Mouse (Mus musculus) limb, embryonic 15.5 days (tissue): Measurements from ENCODE around the gene Esrrg. TPM values are rescaled to one million over a fixed set of nuclear protein-coding genes. Genes with fewer than 3 reads are reported as not detected.

Experiments
- ATAC-seq: fragments of 200-750 bp; cut with Nextera tagmentation; 2 replicates; pipeline ENCODE4 v1.8.0; 2017; ENCODE audit warnings: low read depth, moderate TSS enrichment; ENCODE audit not compliant: insufficient number of reproducible peaks, low FRiP score, low TSS enrichment
- H3K27ac ChIP-seq: fragments of 300-500 bp; sonication (generic); 2 replicates; pipeline ENCODE4 v1.5.1; 2015; ENCODE audit warnings: moderate library complexity, mild to moderate bottlenecking, inconsistent platforms
- H3K27me3 ChIP-seq: fragments of 300-500 bp; sonication (generic); 2 replicates; pipeline ENCODE4 v1.6.1; 2015; ENCODE audit warnings: inconsistent platforms
- H3K36me3 ChIP-seq: fragments of 300-500 bp; sonication (generic); 2 replicates; pipeline ENCODE4 v1.6.1; 2015; ENCODE audit warnings: inconsistent platforms
- H3K4me1 ChIP-seq: fragments of 300-500 bp; sonication (generic); 2 replicates; pipeline ENCODE4 v1.6.1; 2015; ENCODE audit warnings: inconsistent platforms
- H3K4me2 ChIP-seq: fragments of 300-500 bp; sonication (generic); 2 replicates; pipeline ENCODE4 v1.6.1; 2015; ENCODE audit warnings: mild to moderate bottlenecking, inconsistent platforms
- H3K4me3 ChIP-seq: fragments of 300-500 bp; sonication (generic); 2 replicates; pipeline ENCODE4 v1.5.1; 2015; ENCODE audit warnings: mild to moderate bottlenecking, inconsistent platforms
- H3K9ac ChIP-seq: fragments of 300-500 bp; sonication (generic); 2 replicates; pipeline ENCODE4 v1.6.1; 2015; ENCODE audit warnings: inconsistent platforms
- H3K9me3 ChIP-seq: fragments of 300-500 bp; sonication (generic); 2 replicates; pipeline ENCODE4 v1.6.1; 2016; ENCODE audit warnings: inconsistent platforms
- WGBS: fragments of 180-500 bp; shearing (Covaris S2); methylation state at CpG from one replicate; pipeline ENCODE4 v1.1.7; 2015; 5-methylcytosine and 5-hydroxymethylcytosine counted together
- polyA plus RNA-seq: library from polyadenylated mRNA; unstranded; fragments of >200 nt; fragmentation: Nextera tagmentation; extraction: Ambion mirVana; gene quantifications from 2 replicates; pipeline ENCODE4 v1.2.1, GENCODE M21; 2015

Gene Esrrg
- polyA plus RNA-seq, 1 experiment from 2014 or later: 1.8 TPM

DNA sequence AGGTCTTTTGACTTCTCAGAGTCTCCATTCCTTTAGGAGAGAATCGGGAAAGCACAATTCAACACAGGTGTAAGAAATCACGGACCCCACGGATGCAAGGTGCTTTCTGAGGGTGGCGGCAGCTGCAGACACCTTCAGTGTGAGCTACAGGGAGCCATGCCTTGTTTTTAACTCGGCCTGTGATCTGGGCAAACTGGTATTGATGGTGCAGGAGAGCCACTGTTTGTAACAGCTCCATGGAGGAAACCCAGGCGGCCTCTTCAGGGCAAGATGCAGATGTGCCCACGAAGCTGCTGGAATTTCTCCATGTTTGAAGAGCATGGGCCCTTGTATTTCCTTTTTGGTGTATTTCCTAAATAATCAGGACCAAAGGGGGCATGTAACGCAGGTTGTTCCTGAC lies 263.6 kb downstream of the Esrrg start:
- WGBS: 51% methylated on average over 8 of the region's 8 CpGs
- Histone ChIP-seq H3K9ac (no peak overlapping the region), H3K27ac (no peak overlapping the region), H3K4me2 (no peak overlapping the region), H3K4me1 (no peaks in the 10 kb centered on the region), H3K27me3 (no peaks in the 10 kb centered on the region), H3K36me3 (no peaks in the 10 kb centered on the region), H3K4me3 (no peak overlapping the region), H3K9me3 (no peaks in the 10 kb centered on the region)
- no peak for ATAC-seq

DNA sequence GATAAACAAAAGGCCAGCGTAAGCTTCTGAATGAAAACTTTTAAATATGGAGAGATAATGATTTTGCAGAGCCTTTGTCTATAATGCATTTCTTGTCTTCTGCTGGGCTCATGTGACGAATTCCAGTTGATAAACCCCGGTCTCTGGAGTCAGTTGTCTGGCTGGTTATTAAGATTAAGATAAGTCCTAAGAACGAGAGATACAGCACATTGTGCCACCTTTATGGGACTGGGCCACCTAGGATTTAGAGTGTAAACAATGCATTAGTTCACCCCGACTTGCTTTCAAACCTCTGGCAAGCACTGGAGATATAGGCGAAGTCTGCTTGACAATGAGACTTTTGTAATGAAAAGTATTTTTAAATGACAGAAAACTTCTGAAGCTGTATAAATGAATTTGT lies 264.2 kb downstream of the Esrrg start:
- no peaks in the 10 kb centered on the region for H3K9me3 ChIP-seq
- no peak overlapping the region for H3K27ac ChIP-seq
- no peak overlapping the region for H3K4me2 ChIP-seq
- no peaks in the 10 kb centered on the region for H3K36me3 ChIP-seq
- ATAC-seq: no peak
- H3K4me3 ChIP-seq: no peak overlapping the region
- no peak overlapping the region for H3K9ac ChIP-seq
- no peaks in the 10 kb centered on the region for H3K4me1 ChIP-seq
- no peaks in the 10 kb centered on the region for H3K27me3 ChIP-seq
- WGBS: 67% methylated on average over 6 of the region's 6 CpGs

DNA sequence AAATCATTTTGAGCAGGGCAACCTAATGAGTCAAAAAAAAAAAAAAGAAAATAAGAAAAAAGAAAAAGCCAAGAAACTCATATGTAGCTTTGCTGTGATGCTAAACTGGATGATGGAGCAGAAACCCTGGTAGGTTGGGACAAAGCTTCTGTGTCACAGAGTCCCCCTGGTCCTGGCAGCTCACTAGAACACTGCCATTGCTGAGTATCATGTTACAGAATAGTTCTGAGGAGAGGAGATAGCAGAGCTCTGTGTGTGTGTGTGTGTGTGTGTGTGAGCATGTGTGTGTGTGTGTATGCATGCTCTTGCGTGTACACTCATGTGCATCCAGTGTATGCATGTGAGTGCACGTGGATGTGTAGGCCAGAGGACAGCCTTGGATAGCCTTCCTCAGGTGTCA lies 265.2 kb downstream of the Esrrg start:
- ATAC-seq: no peak
- no peaks in the 10 kb centered on the region for H3K27me3 ChIP-seq
- H3K4me1 ChIP-seq: no peaks in the 10 kb centered on the region
- no peak overlapping the region for H3K4me3 ChIP-seq
- H3K4me2 ChIP-seq: no peak overlapping the region
- no peaks in the 10 kb centered on the region for H3K36me3 ChIP-seq
- H3K9me3 ChIP-seq: no peaks in the 10 kb centered on the region
- WGBS: 75% methylated on average over 2 of the region's 2 CpGs
- H3K27ac ChIP-seq: no peak overlapping the region
- H3K9ac ChIP-seq: no peak overlapping the region

DNA sequence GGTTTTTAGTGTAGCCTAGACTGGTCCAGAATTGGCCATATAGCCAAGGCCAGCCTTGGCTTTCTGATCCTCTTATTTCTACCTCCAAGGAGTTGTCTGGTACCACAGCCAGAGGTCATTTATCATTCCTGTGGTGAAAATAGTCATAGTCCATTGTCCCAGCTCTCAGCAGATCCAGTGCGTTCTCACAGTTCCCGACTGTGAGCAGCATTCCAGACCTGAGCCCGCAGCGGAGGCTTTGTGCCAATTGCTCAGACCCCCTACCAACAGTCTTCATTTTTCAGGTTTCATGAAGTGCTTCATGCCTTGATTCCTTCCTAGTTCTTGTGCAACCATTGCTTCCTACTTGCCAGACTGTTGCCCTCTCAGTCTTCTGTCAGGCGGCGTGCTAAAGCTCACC lies 278.7 kb downstream of the Esrrg start:
- H3K36me3 ChIP-seq: no peaks in the 10 kb centered on the region
- no peak overlapping the region for H3K4me2 ChIP-seq
- 92% methylated on average over 6 of the region's 6 CpGs for WGBS
- no peaks in the 10 kb centered on the region for H3K4me1 ChIP-seq
- H3K27me3 ChIP-seq: no peaks in the 10 kb centered on the region
- H3K27ac ChIP-seq: no peak overlapping the region
- H3K9ac ChIP-seq: no peak overlapping the region
- no peak for ATAC-seq
- H3K9me3 ChIP-seq: no peaks in the 10 kb centered on the region
- H3K4me3 ChIP-seq: no peak overlapping the region

DNA sequence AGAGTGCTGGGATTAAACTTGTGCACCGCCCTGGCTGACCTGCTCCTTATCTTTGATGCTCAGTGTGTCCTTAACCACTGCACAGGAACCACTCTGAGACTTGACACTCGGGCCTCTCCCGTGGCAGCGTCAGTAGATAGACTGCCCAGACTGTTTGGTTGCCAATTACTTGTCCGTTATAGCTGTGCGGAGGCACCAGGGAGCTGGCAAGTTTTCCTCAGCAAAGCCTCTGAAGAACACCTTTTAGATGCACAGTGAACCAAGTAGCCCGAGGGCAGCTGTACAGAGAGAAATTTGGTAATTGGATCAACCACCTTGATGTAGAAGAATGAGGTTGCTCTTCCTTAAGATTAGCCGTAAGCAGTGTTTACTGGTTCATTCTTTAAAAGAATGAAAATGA lies 279.6 kb downstream of the Esrrg start:
- 63% methylated on average over 8 of the region's 8 CpGs for WGBS
- H3K27me3 ChIP-seq: no peaks in the 10 kb centered on the region

DNA sequence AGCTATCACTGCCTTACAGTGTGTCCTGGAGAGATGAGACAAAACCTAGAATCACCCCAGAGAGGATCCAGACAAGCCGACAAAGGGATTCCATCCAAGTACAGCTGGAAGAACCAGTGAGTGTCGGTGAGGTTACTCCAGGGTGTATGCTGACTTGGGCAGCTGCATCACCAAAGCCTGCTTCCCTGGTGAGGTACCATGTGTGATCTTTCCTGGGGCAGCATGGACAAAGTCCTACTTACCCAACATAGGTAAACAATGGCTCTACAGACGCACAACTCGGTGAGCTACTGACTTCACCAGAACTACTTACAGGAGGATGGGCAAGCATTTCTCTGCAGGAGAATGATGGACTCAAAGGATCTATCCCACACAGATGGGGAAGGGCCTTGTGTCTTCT lies 280.5 kb downstream of the Esrrg start:
- no peaks in the 10 kb centered on the region for H3K4me1 ChIP-seq
- 91% methylated on average over 4 of the region's 4 CpGs for WGBS
- ATAC-seq: no peak
- no peak overlapping the region for H3K9ac ChIP-seq
- no peaks in the 10 kb centered on the region for H3K27me3 ChIP-seq
- no peak overlapping the region for H3K4me2 ChIP-seq
- H3K9me3 ChIP-seq: no peaks in the 10 kb centered on the region
- H3K4me3 ChIP-seq: no peak overlapping the region
- no peaks in the 10 kb centered on the region for H3K36me3 ChIP-seq
- H3K27ac ChIP-seq: no peak overlapping the region

More for the DNA sequence above, 279.6 kb downstream of the Esrrg start:
- Histone ChIP-seq H3K9ac (no peak overlapping the region), H3K4me2 (no peak overlapping the region), H3K36me3 (no peaks in the 10 kb centered on the region), H3K27ac (no peak overlapping the region), H3K4me1 (no peaks in the 10 kb centered on the region), H3K9me3 (no peaks in the 10 kb centered on the region), H3K4me3 (no peak overlapping the region)
- no peak for ATAC-seq

DNA sequence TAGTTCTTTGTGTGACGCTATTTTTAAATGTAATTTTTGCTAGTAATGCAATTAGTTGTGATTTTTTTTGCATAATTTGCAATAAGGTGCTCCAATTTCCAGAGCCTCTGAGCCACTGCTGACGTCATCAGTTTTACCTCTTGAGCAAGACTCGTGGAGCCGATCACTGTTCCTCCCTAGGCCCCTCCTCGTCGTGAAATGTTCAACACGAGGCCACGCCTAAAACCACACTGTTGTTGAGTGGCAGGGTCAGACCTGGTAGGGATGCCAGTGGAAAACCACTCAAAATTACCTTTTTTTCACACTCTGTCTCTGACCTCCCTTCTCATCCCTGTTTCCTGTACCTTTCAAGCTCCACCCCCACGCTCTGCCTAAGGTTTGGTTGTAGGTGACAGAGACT lies 282.7 kb downstream of the Esrrg start:
- Histone ChIP-seq H3K9ac (no peak overlapping the region), H3K4me2 (no peak overlapping the region), H3K9me3 (no peaks in the 10 kb centered on the region), H3K36me3 (no peaks in the 10 kb centered on the region), H3K27ac (no peak overlapping the region), H3K4me3 (no peak overlapping the region), H3K4me1 (no peaks in the 10 kb centered on the region), H3K27me3 (no peaks in the 10 kb centered on the region)
- no peak for ATAC-seq
- WGBS: 66% methylated on average over 9 of the region's 9 CpGs

DNA sequence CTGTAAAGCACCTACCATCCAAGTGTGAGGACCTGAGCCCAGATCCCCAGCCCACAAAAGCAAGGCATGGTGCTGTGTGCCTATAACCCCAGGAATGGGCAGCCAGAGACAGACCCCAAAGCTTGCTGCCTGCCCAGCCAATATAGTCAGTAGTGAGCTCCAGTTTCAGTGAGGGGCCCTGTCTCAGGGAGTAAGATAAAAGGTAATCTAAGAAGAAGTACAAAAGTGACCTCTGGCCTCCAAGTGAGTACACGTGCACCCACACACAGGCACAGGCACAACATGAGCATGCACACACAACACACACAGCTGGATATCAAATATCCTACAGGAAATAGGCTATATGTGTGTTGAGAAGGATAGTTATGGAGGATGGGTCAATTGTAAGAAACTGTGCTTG lies 286.9 kb downstream of the Esrrg start:
- Histone ChIP-seq H3K9me3 (no peaks in the 10 kb centered on the region), H3K4me1 (no peaks in the 10 kb centered on the region), H3K36me3 (no peaks in the 10 kb centered on the region), H3K27me3 (no peaks in the 10 kb centered on the region), H3K9ac (no peak overlapping the region), H3K4me3 (no peak overlapping the region), H3K27ac (no peak overlapping the region), H3K4me2 (no peak overlapping the region)
- WGBS: 59% methylated on average over 1 of the region's 1 CpGs
- ATAC-seq: no peak

DNA sequence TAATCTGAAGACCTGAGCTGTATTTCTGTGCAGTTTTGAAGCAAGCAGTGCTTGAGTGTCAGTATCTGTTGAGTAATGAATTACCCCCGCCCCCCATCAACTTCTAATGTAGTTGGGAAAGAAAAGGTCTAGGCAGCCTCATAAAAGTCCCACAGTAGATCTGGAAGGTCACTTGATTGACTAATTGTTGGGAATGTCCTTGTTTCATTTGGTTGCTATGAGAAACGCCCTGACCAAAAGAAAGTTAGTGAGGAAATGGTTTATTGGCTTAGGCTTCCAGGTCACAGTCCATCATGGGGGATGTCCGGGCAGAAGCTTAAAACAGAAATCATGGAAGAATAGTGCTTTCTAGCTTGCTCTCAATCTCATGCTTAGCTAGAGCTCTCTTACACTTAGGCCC lies 287.7 kb downstream of the Esrrg start:
- no peak for ATAC-seq
- WGBS: 76% methylated on average over 3 of the region's 3 CpGs
- no peak overlapping the region for H3K4me3 ChIP-seq
- no peaks in the 10 kb centered on the region for H3K9me3 ChIP-seq
- H3K36me3 ChIP-seq: no peaks in the 10 kb centered on the region
- H3K9ac ChIP-seq: no peak overlapping the region
- H3K4me2 ChIP-seq: no peak overlapping the region
- no peak overlapping the region for H3K27ac ChIP-seq
- no peaks in the 10 kb centered on the region for H3K4me1 ChIP-seq
- no peaks in the 10 kb centered on the region for H3K27me3 ChIP-seq

DNA sequence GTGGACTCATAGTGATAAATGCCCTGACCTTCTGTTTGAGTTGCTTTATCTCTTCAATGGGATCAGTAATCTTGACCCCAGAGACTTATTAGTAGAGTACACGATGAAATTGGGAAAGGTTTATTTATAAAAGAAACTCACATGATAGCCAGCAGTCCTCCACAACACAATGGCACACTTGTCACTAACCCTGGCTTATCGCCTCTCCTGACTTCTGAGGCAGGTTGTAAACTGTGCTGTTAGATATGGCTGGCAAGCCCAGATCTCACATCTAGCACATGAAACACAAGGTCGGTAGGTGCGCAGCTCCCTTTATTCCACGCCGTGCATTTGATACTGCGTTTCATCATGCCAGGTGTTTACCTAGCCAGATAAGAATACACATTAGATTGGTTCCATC lies 288.3 kb downstream of the Esrrg start:
- H3K4me2 ChIP-seq: no peak overlapping the region
- H3K27ac ChIP-seq: no peak overlapping the region
- H3K4me1 ChIP-seq: no peaks in the 10 kb centered on the region
- H3K36me3 ChIP-seq: no peaks in the 10 kb centered on the region
- WGBS: 92% methylated on average over 7 of the region's 7 CpGs
- ATAC-seq: no peak
- H3K9ac ChIP-seq: no peak overlapping the region
- H3K27me3 ChIP-seq: no peaks in the 10 kb centered on the region
- H3K4me3 ChIP-seq: no peak overlapping the region
- H3K9me3 ChIP-seq: no peaks in the 10 kb centered on the region

DNA sequence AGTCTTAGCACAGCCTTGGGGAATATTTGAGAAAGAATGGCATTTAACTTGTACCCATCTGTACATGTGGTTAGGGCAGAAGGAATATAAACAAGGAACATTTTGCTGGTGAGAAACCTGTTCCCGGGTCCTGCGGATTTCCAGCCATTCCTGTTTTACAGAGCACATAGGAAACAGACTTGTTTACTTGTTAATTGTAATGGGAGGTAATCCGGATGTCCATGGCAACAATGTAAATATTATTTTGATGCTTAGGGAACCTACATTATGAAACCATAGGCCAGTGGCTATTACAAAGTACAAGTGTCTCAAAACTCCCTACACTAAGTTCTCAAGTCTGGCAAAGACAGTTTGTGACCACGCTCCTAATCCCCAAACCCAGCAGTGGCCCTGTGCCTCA lies 290.9 kb downstream of the Esrrg start:
- 61% methylated on average over 4 of the region's 4 CpGs for WGBS
- Histone ChIP-seq H3K4me2 (no peak overlapping the region), H3K9me3 (no peaks in the 10 kb centered on the region), H3K4me3 (no peak overlapping the region), H3K27ac (no peak overlapping the region), H3K27me3 (no peaks in the 10 kb centered on the region), H3K9ac (no peak overlapping the region), H3K36me3 (no peaks in the 10 kb centered on the region), H3K4me1 (no peaks in the 10 kb centered on the region)
- no peak for ATAC-seq

DNA sequence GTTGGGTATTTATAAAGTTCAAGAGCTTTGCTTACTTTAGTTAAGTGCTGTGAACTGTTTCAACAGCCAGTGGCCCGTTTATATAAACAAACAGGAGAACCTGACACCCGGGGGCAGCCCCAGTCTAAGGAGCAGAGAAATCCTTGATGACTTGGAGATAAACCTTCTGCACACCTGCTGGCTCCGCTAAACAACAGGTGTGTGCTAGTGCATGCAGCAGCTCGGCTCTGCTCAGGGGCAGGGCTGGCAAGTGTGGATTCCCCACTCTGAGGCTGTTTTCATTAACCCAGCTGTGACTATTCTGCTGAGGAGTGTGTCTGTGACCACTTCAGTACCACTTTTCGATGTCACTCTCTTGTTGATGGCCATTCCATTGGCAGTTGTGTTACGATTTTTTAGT lies 292.2 kb downstream of the Esrrg start:
- H3K4me1 ChIP-seq: no peaks in the 10 kb centered on the region
- no peak overlapping the region for H3K4me3 ChIP-seq
- H3K9me3 ChIP-seq: no peaks in the 10 kb centered on the region
- 45% methylated on average over 6 of the region's 6 CpGs for WGBS
- no peak for ATAC-seq
- no peaks in the 10 kb centered on the region for H3K36me3 ChIP-seq
- H3K27me3 ChIP-seq: no peaks in the 10 kb centered on the region
- no peak overlapping the region for H3K4me2 ChIP-seq
- no peak overlapping the region for H3K9ac ChIP-seq
- H3K27ac ChIP-seq: no peak overlapping the region

DNA sequence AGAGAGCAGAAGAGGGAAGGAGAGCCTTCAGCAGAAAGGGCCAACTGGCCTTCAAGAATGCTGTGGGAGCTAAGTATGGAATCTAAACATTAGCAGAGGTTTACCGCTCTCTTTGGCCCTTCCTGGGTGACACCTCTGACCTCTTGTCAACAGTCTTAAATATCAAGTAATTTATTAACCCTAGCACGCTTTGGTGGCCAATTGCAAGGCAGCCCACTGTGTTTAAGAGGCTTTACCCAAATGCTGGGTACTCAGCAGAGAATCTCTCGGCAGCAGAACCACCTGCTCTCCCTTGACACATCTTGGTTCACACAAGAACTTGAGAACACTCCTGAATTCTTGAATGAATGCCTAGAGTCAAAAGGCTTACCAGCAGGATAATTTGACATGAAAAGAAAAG lies 293.6 kb downstream of the Esrrg start:
- 37% methylated on average over 3 of the region's 3 CpGs for WGBS
- no peak overlapping the region for H3K4me3 ChIP-seq
- H3K27me3 ChIP-seq: no peaks in the 10 kb centered on the region
- no peaks in the 10 kb centered on the region for H3K36me3 ChIP-seq
- no peak overlapping the region for H3K9ac ChIP-seq
- no peak for ATAC-seq
- H3K9me3 ChIP-seq: no peaks in the 10 kb centered on the region
- H3K4me1 ChIP-seq: no peaks in the 10 kb centered on the region
- no peak overlapping the region for H3K4me2 ChIP-seq
- H3K27ac ChIP-seq: no peak overlapping the region
